Mouse (Mus musculus): ENCODE data around the gene Spn.

- TF ChIP-seq POLR2A (IDR thresholded peaks at IDR 0.05; ENCODE audit: low read depth, low read length) = no peak
- no peak for TF ChIP-seq CTCF (IDR thresholded peaks at IDR 0.05; ENCODE audit: borderline replicate concordance, insufficient read depth, low read length)
These were observed 39.3 kb upstream of the Spn start for GRCm38 (mm10) chr7:127176937-127177336.

Data from embryonic fibroblast, embryonic 13.5 days (primary cell).